Mouse (Mus musculus) ZHBTc4 (cell line): ENCODE measurements around the gene Anks1.

Experiments used
- DNase-seq: peaks from one replicate; pipeline ENCODE4 v3.0.0-alpha.2; 2011; ENCODE audit warnings: low read depth, low spot score

Anks1 gene

GRCm38 (mm10) chr17:27908888-27909621 is at the start of gene Anks1:
TSS of gene Anks1 (plus strand) at chr17:27909306.
- DNase-seq = peak; percentile 92

- no peak for DNase-seq
Observed at GRCm38 (mm10) chr17:27865461-27865860, 43.6 kb upstream of the Anks1 start.

- DNase-seq = no peak
Observed at GRCm38 (mm10) chr17:27866737-27867136, 42.4 kb upstream of the Anks1 start.

GRCm38 (mm10) chr17:27871851-27872250 is 37.3 kb upstream of the Anks1 start:
- DNase-seq = no peak

GRCm38 (mm10) chr17:27873583-27873982 is 35.5 kb upstream of the Anks1 start:
- DNase-seq = no peak

- DNase-seq = no peak
Observed at GRCm38 (mm10) chr17:27874510-27874909, 34.6 kb upstream of the Anks1 start.

- DNase-seq = peak; percentile 53
Observed at GRCm38 (mm10) chr17:27881518-27881917, 27.6 kb upstream of the Anks1 start.

- no peak for DNase-seq
Observed at GRCm38 (mm10) chr17:27883129-27883528, 26.0 kb upstream of the Anks1 start.

- no peak for DNase-seq
Observed at GRCm38 (mm10) chr17:27883994-27884393, 25.1 kb upstream of the Anks1 start.

- peak; percentile 39 for DNase-seq
Observed at GRCm38 (mm10) chr17:27886499-27887210, 22.5 kb upstream of the Anks1 start.

- DNase-seq = peak; percentile 97
Observed at GRCm38 (mm10) chr17:27907512-27908205, 1.4 kb upstream of the Anks1 start.

- no peak for DNase-seq
Observed at GRCm38 (mm10) chr17:27908206-27908887, 759 bp upstream of the Anks1 start.

GRCm38 (mm10) chr17:27909622-27910500 is 755 bp downstream of the Anks1 start, which contains the start of gene Taf11:
TSS of gene Taf11 (minus strand) at chr17:27909844.
- DNase-seq = peak; percentile 49

GRCm38 (mm10) chr17:27911371-27911770 is 2.3 kb downstream of the Anks1 start:
- DNase-seq = no peak

GRCm38 (mm10) chr17:27914742-27915141 is 5.6 kb downstream of the Anks1 start:
- DNase-seq = no peak

- peak; percentile 18 for DNase-seq
Observed at GRCm38 (mm10) chr17:27916366-27916765, 7.3 kb downstream of the Anks1 start.

GRCm38 (mm10) chr17:27920676-27921075 is 11.6 kb downstream of the Anks1 start:
- no peak for DNase-seq

GRCm38 (mm10) chr17:27922174-27922712 is 13.1 kb downstream of the Anks1 start:
- DNase-seq = no peak

- no peak for DNase-seq
Observed at GRCm38 (mm10) chr17:27925054-27925453, 15.9 kb downstream of the Anks1 start.

GRCm38 (mm10) chr17:27925504-27925903 is 16.4 kb downstream of the Anks1 start:
- DNase-seq = no peak
